Mouse (Mus musculus): ENCODE measurements around the gene Wfikkn1.
A peak's percentile ranks its signal among the peaks of the same experiment; 100 is the strongest.

Wfikkn1 gene

DNA sequence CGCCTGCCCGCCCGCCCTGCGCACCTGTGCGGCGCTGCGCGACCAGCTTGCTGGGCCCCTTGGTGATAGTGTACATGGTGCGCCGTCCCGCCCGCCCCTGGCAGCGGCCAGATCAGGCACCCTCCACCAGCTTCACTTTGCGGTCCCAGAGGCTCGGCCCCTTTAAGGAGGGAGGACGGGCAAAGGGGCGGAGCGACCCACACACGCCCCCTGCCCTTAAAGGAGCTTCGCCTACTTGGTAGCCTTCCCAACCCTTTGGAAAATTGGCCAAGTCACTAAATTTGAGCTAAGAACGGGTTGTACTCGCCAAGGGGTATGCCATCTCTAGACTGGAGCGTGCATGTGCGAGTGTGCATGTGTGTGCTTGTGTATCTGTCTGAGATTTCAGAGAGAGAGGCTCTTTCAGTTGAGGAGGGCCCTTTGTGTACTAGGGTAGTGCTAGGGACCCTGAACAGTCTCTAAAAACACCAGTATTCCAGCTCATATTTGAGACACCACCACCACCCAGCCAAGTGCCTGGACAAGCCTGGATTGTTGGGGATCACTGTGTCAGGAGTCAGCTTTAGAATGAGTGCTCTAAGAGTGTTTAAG lies 12.0 kb downstream of the Wfikkn1 start, which contains the start of gene Mcrip2:
Mcrip2 (minus strand) TSS at position 164 of the 591 bp plus-strand sequence.
- DNase-seq (ENCODE audit: low read depth): peak; percentile 90

DNA sequence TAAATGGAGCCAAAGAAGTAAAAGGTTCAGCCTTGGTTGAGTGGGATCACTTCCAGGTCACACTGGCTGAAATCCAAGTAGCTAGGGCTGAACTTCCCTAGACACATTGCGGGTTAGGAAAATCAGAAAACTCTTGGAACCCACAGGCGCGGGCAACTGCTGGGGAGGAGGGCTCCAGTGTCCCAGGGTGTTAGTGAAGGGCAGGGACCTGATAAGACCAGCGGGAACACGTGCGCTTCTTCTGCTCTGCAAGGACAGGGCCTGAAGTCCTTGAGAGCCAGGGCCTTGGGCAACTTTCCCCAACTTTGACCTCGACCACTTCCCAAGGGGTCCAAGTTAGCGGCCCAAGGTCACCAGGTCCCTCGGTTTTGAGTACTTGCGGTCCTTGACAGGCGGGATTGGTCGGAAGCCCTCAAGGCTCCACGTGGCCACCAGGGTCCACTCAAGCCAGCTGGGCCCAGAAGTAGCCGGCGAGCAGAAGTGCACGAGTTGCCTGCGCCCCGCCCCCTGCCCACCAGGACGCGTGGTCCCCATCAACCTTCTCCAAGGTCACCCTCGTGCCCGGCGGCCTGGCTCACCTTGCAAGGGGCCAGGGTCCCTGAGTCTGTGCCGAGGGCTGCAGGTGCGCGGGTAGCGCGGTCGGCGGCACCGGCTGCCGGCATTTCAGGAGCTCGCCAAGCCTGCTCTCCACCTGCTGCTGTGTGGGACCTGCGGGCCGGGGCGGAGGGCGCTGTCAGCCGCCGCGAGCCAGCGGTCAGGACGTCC lies 12.6 kb downstream of the Wfikkn1 start:
- peak; percentile 57 for DNase-seq (ENCODE audit: low read depth)

DNA sequence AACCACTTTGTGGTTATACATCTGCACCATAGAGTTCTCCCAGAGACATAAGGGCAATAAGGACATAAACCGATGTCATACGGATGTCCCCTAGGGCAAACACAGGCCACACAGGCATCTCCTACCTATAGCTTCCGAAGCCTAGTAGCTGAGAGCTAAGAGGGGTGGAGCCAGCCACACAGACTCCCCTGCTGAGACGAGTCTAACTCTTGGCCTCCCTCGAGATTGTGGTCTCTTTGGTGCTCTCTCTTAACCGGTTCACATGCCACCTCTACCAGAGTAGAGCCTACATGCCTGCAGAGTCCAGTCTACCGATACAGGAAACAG lies 13.2 kb downstream of the Wfikkn1 start:
- no peak for DNase-seq (ENCODE audit: low read depth)

DNA sequence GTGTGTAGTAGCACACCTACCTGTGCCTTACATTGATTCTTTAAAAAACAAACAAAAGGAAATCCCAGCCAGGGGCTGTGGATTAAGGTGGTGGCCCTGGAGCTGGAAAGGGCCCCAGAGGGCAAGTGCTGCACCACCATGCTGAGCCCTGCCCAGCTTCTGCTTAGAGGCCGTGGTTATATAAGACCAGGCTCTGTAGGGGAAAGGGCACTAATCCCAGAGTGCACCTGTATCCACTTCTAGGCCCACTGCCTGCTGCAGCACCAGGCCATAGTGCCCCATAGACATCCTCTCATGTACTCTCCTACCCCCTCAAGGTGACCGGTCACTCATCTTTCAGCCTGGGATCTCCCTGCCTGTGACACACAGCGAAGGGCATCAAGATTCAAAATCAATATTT lies 14.5 kb downstream of the Wfikkn1 start:
- no peak for DNase-seq (ENCODE audit: low read depth)

DNA sequence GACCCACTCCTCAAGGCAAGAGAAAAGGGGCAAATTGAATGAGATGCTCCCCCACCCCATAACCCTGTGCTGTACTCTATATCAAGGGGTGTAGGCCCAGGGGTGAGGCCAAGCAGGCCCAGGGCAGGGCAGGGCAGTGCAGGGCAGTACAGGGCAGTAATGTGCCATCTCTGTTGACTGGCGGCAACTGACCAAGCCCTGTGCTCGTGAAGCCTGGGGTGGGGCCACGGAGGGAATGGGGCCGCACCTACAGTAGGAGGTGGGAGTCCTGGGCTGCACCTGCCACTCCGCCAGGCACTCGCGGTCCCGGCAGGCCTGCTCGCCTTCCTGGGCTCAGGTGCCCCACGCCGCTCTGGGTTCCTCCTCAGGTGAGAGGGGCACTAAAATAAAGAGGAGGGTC lies 15.4 kb downstream of the Wfikkn1 start:
- DNase-seq (ENCODE audit: low read depth): no peak

DNA sequence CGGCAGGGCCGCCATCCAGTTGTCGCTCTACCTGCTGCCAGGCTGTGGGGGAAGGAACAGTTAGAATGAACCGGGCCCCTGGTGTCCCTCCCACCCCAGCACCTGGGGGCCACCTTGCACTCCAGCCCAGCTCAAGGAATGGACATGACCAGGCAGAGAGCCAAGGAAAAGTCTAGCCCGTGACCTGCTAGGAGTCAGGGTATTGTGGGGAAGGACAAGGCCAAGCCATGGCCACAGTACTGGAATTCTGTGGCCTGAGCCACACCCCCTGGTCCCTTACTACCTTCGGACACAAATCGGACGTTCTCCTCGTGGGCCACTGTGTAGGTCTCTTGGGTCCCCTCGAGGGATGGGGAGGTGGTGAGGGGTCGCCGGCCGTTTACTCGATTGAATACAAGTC lies 16.3 kb downstream of the Wfikkn1 start:
- DNase-seq (ENCODE audit: low read depth): no peak

DNA sequence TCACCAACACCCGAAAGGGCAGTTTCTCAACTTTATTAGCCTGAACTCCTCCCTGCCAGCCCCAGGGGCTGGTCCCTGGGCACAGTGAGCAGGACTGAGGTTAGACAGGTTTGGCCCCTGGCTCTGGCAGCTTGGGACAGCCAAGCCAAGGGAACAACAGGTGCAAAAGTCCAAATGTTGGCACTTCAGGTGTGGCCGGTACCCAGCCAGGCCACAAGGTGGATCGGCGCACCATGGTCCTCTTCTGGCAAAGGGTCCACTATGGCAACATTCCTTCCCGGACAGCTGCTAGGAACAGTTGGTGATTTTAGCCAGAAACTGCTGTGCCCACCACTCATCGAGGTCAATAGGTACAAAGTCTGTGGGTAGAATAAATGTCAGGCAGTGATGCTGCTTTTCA lies 17.0 kb downstream of the Wfikkn1 start:
- no peak for DNase-seq (ENCODE audit: low read depth)

DNA sequence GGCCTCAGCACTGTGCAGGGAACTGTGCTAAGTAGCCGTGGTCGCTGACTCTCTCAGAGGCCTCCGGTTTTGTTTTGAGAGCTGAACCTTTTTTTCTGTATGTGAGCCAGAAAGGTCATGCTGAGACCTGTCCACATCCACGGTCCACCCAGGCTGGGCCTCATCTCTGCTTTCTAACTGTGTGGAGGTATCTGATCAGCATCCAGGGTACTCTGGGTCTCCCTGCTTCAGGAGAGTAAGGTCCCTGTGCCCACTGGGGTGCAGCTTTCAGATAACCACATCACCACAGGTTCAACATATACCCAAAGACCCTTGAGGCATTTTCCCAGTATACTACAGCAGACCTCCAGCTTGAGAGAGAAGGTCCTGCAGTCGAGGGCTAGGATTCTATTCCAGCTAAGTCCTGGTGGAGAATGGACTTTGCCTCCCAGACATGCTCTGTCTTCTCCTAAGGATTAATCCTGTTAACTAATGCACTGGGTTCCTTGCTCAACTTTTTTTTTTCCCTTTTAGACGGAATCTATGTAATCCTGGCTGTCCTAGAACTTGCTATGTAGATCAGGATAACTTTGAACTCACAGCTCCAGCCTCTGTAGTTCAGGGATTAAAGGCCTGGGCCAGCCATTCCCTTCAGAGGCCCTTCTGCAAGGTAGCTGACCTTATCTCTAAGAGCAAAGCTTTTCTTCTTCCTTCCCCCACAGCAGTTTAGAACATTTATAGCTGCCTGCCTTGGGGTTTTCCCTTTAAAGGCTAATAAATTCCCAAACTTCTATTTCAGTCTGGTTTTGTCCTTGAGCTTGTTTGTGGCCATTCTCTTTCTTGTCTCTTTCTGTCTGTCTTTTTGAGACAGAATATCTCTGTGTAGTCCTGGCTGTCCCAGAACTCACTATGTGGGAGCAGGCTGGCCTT lies 18.7 kb downstream of the Wfikkn1 start:
- no peak for DNase-seq (ENCODE audit: low read depth)

DNA sequence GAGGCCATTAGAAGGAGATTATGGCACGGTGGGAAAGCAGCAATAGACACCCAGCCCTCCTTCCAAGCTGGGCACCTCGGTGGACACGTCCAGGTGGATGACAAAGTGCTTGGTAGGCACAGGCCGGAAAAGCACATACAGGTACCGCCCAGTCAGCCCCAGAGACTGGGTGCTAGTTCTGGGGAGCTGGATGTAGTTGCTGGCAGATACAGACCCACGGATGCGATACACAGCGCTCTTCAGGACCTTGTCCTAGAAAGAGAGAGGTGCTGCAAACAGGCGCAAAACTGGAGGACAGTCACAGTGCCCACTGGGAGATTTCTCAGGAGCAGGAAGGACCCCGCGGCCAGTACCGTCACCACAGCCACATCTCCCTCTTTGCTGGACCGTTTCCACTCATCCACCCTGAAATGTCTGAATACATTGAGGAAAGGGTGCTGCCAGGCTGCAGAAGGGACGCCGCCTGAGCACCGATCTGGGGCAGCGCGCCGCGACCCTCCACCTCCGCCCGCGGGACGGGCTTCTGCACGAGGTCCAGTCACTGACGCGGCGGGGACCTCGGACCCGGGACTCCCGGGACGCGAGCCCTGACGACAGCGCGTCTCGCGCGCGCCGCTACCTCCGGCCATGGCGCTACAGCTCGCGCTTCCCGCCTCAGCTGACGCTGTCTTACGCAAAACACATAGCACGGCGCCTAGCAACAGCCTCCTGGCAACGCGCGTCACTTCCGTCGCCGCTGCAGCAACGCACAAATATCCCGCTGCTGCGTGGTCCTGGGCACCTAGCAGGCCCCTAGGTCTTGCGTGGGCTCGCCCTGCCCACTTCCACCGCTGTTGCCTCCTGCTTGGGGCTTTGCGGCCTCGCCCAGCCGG lies 19.6 kb downstream of the Wfikkn1 start, which contains the start of gene Wdr90:
Wdr90 (minus strand) TSS at position 670 of the 872 bp plus-strand sequence.
- peak; percentile 96 for DNase-seq (ENCODE audit: low read depth)

DNA sequence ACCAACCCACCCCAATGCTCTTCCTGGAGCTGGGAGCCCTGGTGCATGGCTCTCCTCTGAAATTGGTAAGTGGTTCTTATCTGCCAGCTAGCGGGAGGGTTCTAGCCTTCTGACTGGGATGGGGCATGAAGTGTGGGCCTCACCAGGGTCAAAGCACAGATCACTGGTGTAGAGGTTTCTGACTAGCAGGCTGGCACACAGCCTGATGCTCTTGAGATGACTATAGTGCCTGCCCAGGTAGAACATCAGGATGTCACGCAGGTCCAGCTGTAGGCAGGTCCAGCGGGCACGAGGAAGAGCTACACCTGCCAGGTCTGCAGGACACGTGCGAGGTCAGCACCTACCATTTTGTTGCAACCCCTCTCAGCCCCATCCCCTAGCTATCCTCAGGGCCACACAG lies 20.4 kb downstream of the Wfikkn1 start:
- DNase-seq (ENCODE audit: low read depth): no peak

DNA sequence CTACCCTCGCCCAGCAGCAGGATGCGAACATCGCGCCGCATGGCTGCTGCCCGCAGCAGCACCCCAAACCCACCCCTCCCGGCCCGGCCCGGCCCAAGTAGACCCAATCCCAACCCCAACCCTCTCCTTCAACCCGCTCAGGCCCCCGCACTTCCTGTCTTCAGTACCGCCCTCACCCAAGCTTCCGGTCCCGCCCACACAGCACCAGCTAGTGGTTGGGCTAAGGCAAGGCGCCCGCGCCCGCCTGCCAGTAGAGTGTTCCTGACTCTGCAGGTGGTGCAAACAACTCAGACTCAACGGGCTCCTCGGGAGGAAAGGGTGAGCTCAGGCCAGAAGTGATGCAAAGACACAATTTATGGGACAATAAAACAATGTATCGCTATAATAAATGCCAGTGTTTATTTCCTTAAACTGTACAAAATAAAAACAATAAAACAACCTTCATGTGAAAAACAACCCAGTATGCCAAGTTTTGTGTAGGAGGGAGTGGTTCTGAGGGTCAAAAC lies 36.2 kb downstream of the Wfikkn1 start, which contains the start of gene Rhot2:
Rhot2 (minus strand) TSS at position 456 of the 506 bp plus-strand sequence.
- peak; percentile 98 for DNase-seq (ENCODE audit: low read depth)

DNA sequence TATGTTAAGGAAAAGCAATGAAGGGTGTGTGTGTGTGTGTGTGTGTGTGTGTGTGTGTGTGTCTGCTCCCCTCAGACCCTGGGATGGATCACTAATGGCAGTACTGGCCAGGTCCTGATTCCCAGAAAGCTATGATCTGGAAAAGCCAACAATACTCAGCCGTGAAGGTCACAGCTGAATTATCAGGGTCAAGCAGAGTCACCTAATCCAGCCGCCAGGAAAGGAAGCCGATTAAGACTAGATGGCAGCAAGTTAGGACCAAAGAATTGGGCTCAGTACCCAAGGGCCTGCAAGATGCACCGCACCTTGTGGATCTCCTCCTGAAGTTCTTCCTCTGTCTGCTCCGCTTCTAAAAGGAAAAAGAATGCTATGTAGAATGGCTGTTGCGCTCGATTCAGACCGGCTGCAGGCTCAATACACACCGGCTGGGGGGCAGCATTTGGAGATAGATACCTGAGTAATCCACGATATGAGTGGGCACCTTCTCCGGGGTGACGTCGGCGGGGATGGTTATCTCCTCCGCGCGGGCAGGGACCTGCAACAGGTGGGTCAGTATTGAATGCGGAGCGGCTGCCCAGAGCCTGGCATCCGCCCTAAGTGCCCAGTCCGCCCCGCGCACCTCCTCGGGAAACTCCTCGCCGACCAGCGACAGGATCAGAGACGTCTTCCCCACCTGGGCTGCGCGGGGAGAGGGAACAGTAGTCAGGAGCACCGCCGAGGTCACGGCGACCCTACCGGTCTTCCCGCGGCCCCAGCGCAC lies 36.8 kb downstream of the Wfikkn1 start:
- DNase-seq (ENCODE audit: low read depth): peak; percentile 14

DNA sequence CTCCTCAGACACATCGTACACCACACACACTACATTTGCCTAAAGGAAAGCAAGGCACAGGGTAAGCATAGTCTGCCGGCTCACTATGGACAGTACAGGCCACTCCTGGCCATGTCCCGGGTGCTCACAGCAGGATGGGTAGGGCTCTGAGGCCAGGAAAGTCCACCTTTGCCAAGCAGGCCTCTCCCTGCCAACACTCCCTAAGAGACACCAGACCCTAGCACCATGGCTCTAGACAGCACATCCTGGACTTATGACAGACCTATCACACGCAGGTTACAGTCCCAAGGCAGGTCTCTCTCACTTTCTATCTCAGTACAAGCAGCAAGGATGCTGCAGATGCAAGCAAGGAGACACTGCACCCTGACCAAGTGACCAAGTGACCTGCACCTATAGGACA lies 37.5 kb downstream of the Wfikkn1 start:
- no peak for DNase-seq (ENCODE audit: low read depth)

DNA sequence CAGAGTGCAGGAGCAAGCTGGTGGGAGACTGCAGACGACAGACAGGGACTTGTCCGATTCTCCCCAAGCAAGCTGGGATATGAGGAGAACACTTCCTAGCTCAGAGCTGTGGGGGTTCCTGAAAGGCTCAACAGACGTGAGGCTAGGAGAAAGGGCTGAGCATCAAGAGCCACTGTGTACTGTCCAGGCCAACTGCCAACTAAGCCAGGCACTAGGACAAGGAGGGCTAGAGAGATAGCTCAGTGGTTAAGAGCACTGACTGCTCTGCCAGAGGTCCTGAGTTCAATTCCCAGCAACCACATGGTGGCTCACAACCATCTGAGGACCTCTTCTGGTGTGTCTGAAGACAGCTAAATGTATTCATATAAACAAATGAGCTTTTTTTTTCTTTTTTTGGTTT lies 38.1 kb downstream of the Wfikkn1 start:
- DNase-seq (ENCODE audit: low read depth): no peak

DNA sequence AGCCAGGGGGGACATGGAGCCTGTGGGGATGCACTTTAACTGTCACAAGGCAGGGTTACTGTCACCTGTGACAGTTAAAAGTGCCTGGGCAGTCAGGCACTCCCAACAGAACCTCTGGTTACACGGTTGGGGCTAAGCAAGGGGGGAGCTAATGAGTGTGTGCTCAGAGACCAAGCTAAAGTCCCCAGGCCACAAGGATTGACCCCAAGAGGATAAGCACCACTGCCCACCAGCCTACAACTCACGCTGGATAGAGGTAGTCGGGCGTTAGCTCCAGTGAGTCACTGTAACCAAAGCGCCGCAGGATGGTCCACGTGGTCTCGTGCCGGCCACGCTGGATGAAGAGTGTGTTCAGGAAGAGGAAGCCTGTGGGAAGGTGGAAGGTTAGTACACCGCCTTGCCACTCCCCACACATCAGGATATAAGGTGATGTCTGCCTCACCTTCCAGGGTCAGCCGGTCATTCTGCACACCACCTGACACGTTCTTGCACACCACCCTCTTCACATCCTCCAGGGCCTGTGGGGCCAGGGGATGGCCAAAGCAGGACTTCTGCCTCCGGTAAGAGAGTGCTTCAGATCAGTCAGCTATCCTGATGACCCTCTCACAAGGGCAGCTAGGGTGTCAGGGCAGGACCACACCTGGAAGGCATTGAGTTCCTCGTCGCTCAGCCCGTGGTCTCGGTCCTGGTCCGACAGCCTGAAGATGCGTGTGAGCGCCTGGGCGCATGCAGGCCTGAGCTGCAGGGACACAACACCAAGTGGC lies 39.4 kb downstream of the Wfikkn1 start, which contains the start of gene Gm20683:
Gm20683 (minus strand) TSS at position 647 of the 764 bp plus-strand sequence.
- DNase-seq (ENCODE audit: low read depth): no peak

DNA sequence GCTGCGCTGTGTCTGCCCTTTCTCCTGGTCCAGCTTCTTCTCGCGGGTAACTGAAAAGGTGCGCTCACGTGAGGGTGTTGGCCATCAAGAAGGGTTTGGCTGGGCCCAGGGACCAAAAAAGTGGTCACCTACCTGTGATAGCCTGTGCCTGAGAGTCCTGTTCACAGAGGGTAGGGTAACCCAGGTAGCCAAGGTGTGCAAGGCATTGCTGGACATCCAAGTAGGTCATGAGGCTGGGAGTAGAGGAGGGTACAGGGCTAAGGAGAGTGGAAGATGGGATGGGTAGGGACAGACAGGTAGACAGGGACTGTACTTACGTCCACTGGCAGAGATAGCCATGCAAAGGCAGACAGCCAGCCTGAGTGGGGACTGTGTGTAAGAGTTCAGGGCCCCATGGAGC lies 40.1 kb downstream of the Wfikkn1 start:
- no peak for DNase-seq (ENCODE audit: low read depth)

DNA sequence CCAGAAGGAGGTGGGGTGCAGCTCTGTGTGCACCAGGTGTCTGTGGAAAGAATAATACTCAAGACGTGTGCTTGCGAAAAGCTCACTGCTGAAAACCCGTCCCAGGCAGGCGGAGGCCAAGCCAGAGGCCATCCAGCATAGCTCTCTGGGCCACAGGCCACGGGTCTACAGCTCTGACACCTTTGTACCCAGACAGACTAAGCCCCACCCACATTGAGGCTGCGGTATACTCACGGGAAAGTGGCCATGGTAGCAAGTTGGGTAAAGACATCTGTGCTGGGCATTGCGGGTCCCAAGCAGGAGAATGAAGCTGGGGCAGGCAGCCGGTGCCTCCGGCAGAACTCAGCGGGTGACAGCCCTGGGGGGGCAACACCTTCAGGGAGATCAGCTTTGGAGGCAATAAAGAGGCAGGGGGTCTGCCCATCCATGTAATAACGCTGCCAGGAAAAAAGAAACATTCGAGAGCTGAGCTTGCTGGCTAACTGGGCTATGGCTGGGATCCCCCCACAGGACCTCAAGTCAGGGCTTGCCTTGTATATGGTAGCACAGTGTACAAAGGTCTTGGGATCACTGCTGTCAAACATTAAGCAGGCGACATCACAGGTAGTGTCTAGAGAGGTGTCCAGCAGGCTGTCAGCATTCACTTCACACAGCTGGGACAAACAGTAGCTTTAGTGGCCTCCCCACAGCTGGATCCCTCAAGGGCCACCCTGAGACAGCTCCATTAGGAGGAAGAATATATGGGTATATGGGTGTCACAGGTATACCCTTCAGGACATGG lies 41.0 kb downstream of the Wfikkn1 start:
- no peak for DNase-seq (ENCODE audit: low read depth)

DNA sequence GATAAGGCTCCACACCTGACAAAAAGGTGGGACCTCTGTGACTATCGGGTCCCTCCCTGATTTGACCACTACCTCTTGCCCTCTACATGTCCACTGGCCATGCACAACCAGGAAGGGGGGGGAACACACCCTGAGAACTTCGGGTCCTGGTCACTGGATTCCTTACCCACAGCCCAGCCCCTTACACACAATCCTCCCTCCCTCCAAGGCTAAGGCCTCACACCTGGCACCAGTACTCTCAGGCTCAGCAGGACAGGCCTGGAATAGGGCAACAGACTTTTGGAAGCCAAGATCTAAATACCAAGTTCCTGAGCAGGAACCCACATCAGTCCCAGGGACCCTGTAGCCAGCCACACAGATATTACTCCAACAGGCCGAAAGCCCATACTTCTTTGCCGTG lies 41.8 kb downstream of the Wfikkn1 start:
- no peak for DNase-seq (ENCODE audit: low read depth)

DNA sequence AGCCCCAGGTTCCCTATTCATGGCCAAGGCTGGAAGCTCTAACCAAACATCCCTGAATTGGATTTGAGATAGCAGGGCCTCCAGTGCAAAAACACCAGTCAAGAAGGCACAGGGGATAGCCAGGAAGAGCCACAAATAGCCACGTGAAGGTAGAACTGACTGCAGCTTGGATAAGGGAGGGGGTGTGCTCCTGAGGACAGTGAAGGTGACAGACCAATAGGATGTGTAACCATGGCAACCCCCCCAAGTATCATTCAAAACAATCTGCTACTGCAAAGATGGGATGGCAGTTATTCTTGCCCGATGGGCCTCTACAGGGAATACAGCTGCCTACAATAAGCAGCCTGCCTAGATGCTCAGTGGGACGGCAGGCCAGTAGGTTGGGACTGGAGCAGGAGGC lies 43.1 kb downstream of the Wfikkn1 start:
- DNase-seq (ENCODE audit: low read depth): no peak

Measured in NIH3T3 (cell line).